ENCODE assay signal across 24 mouse cellular contexts in genomic region chr2:75734196-75734865, GRCm38 (mm10). TPM values are rescaled to one million over a fixed set of nuclear protein-coding genes. Genes with fewer than 3 reads are reported as not detected.
A peak's percentile ranks its signal among the peaks of the same experiment; 100 is the strongest.
DNase-seq lines count a peak whose midpoint lies in the region; ATAC-seq and TF ChIP-seq lines count a peak whose summit lies in the region.
"Had no signal": no experiment of that assay in that cellular context is flagged by ENCODE, and none has a peak within 500 bp of the region (broad histone marks: within the 10 kb centered on the region; RNA-seq: fewer than 3 reads in every experiment).

No protein-coding gene starts in this region.

- no peaks in the 10 kb centered on the region for H3K4me1 ChIP-seq in lung, postnatal 0 days (ENCODE audit: insufficient read depth, low read depth, low read length)
- H3K4me1 ChIP-seq in bone marrow macrophage, adult 2 months (ENCODE audit: control insufficient read depth, insufficient read depth, low read length): peaks cover 62% of the 10 kb centered on the region
- H3K4me1 ChIP-seq: midbrain, embryonic 13.5 days; stomach, embryonic 15.5 days had no signal

- peak; percentile 29 for DNase-seq in gastrocnemius, adult 18-20 months (ENCODE audit: low spot score)
- DNase-seq in gastrocnemius, postnatal 14 days: no peak
- peak; percentile 20 for DNase-seq in lung, postnatal 0 days (ENCODE audit: low spot score)
- DNase-seq in lung, postnatal 4 days: no peak
- DNase-seq in cerebellum, adult 9-11 months: no peak
- no peak for DNase-seq in frontal cortex, postnatal 10 days (ENCODE audit: low spot score in 2 of 2)
- DNase-seq: B cell, adult 2 months; cerebellum, adult 2 months; cerebellum, postnatal 25 days; gastrocnemius, postnatal 36 days; kidney, adult 18-20 months; kidney, postnatal 36 days; left cerebral cortex, postnatal 4 days; lung, adult 2 months; lung, postnatal 14 days had no signal

- H3K27me3 ChIP-seq in lung, postnatal 0 days (replicated peaks; ENCODE audit: insufficient read depth, low read length): no peaks in the 10 kb centered on the region
- H3K27me3 ChIP-seq: heart, embryonic 15.5 days; midbrain, embryonic 13.5 days; stomach, embryonic 15.5 days had no signal

- no peak for TF ChIP-seq POLR2A in bone marrow macrophage, adult 2 months (IDR thresholded peaks at IDR 0.05; ENCODE audit: borderline replicate concordance, low read depth, low read length)

- no peak for TF ChIP-seq CTCF in lung, postnatal 0 days (IDR thresholded peaks at IDR 0.05)
- TF ChIP-seq CTCF in bone marrow macrophage, adult 2 months (IDR thresholded peaks at IDR 0.05; ENCODE audit: low read depth, low read length): no peak

- H3K9me3 ChIP-seq in lung, postnatal 0 days (ENCODE audit: low read length): no peaks in the 10 kb centered on the region
- H3K9me3 ChIP-seq: heart, embryonic 15.5 days; midbrain, embryonic 13.5 days; stomach, embryonic 15.5 days had no signal

- no peak for ATAC-seq in lung, postnatal 0 days
- ATAC-seq: forebrain, embryonic 16.5 days; hindbrain, embryonic 16.5 days; midbrain, embryonic 13.5 days had no signal

- no peak overlapping the region for H3K4me3 ChIP-seq in lung, postnatal 0 days (ENCODE audit: low read depth, low read length)
- H3K4me3 ChIP-seq in bone marrow macrophage, adult 2 months (ENCODE audit: insufficient read depth, low read length): no peak overlapping the region
- H3K4me3 ChIP-seq in macrophage (ENCODE audit: inconsistent target): no peak overlapping the region
- H3K4me3 ChIP-seq: heart, embryonic 15.5 days; layer of hippocampus, adult 2 months; midbrain, embryonic 13.5 days; stomach, embryonic 15.5 days had no signal

- H3K36me3 ChIP-seq in lung, postnatal 0 days (ENCODE audit: insufficient read depth, low read length): no peaks in the 10 kb centered on the region
- no peaks in the 10 kb centered on the region for H3K36me3 ChIP-seq in macrophage (ENCODE audit: inconsistent target)
- H3K36me3 ChIP-seq: heart, embryonic 15.5 days; midbrain, embryonic 13.5 days; stomach, embryonic 15.5 days had no signal

- H3K9ac ChIP-seq in lung, postnatal 0 days (replicated peaks; ENCODE audit: low read depth): no peak overlapping the region
- H3K9ac ChIP-seq: heart, embryonic 15.5 days; liver, embryonic 14.5 days; midbrain, embryonic 13.5 days; stomach, embryonic 15.5 days had no signal

- intact Hi-C loops in gastrocnemius, postnatal 14 days (cut with DNase I; ENCODE audit: low total_unique reads): no loop called here

- H3K79me2 ChIP-seq in macrophage (ENCODE audit: inconsistent target): no peaks in the 10 kb centered on the region

- no peak overlapping the region for H3K4me2 ChIP-seq in lung, postnatal 0 days (replicated peaks; ENCODE audit: low read depth, low read length)
- H3K4me2 ChIP-seq: heart, embryonic 15.5 days; midbrain, embryonic 13.5 days; stomach, embryonic 15.5 days had no signal

- 59% methylated on average over 5 of the region's 5 CpGs for WGBS in lung, postnatal 0 days
- 87% methylated on average over 5 of the region's 5 CpGs for WGBS in macrophage (ENCODE audit: missing documents)

- no peak for TF ChIP-seq EP300 in lung, postnatal 0 days (IDR thresholded peaks at IDR 0.05)

- H3K27ac ChIP-seq in lung, postnatal 0 days (ENCODE audit: low read length): no peak overlapping the region
- peak overlapping the region; percentile 93 for H3K27ac ChIP-seq in bone marrow macrophage, adult 2 months (ENCODE audit: insufficient read depth, low read depth, low read length)
- H3K27ac ChIP-seq in macrophage: peak overlapping the region; percentile 70
- H3K27ac ChIP-seq: heart, embryonic 15.5 days; layer of hippocampus, adult 2 months; liver, embryonic 14.5 days; midbrain, embryonic 13.5 days; stomach, embryonic 15.5 days had no signal

RNA-seq across cellular contexts. Expression of gene Nfe2l2, which starts 29.9 kb away (rescaled TPM):
- 10 to 100 TPM; 34.2 to 51.0 TPM for total RNA-seq in gastrocnemius, adult 18-20 months (2021)
- 10 to 100 TPM; 25.6 to 31.3 TPM for total RNA-seq in gastrocnemius, postnatal 14 days (2021)
- polyA plus RNA-seq in lung, postnatal 0 days (2015; fragmentation: Nextera tagmentation; extraction: Ambion mirVana): 116 and 151 TPM in 2 replicates
- 266 and 269 TPM in 2 replicates for polyA plus RNA-seq in bone marrow macrophage, adult 2 months (2012; ENCODE audit: insufficient read depth, insufficient read length, missing spikeins)
- total RNA-seq in macrophage (2018; cell fraction: chromatin; rRNA removed): 1,000 to 10,000 TPM in 4 of 26 experiments, 100 to 1,000 TPM in 21, 10 to 100 TPM in 1; 93.5 to 1,701 (median 398) TPM
- total RNA-seq in macrophage (2018; cell fraction: cytosol; rRNA removed): 100 to 1,000 TPM; 118 to 679 (median 362) TPM
- total RNA-seq in macrophage (2018; cell fraction: nucleus; rRNA removed): 1,000 to 10,000 TPM in 5 of 26 experiments, 100 to 1,000 TPM in 21; 190 to 1,621 (median 565) TPM
- polyA plus RNA-seq in macrophage (2018): 189 to 430 TPM (median 388 TPM) in 3 replicates

Comparison
In these comparisons a context has a peak if more than half of its experiments do, and no peak if none do; other contexts are left out.
1. DNase-seq: peak in gastrocnemius, adult 18-20 months (single experiment) and lung, postnatal 0 days (single experiment); none in gastrocnemius, postnatal 14 days (single experiment), lung, postnatal 4 days (0 of 2), cerebellum, adult 9-11 months (single experiment) and frontal cortex, postnatal 10 days (0 of 2).